Mouse (Mus musculus) CD4-positive helper T cell, adult 2 months (primary cell): ENCODE data around the gene Cog6.
"Not testable (repeated sequence)": the region's sequence is repeated elsewhere in the genome, so short reads cannot be mapped to it uniquely, and the experiment has no call there.

ENCODE experiments used
- DNase-seq: peaks from one replicate; pipeline ENCODE4 v3.0.0-alpha.2; 2012; ENCODE audit warnings: low read depth, missing footprints, low spot score

Cog6 gene

DNA sequence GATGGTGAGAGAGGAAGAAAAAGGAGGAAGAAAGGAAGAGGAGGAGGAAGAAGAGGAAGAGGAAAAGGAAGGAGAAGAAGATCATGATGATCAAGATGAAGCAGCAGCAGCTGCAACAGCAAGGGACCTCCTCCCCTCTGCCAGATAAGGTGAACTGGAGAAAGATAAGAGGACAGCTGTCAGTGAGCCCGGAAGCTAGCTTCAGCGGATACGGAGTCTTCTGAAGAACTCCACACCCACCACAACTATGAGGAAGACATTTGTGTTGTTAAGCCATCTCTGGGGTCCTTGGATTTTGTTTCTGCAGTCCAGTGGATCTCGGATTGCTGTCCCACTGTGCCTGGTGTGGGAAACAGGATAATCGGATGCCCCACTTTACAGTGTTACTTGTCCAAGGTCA is 15.4 kb upstream of the Cog6 start:
- DNase-seq, result peak; percentile 43

DNA sequence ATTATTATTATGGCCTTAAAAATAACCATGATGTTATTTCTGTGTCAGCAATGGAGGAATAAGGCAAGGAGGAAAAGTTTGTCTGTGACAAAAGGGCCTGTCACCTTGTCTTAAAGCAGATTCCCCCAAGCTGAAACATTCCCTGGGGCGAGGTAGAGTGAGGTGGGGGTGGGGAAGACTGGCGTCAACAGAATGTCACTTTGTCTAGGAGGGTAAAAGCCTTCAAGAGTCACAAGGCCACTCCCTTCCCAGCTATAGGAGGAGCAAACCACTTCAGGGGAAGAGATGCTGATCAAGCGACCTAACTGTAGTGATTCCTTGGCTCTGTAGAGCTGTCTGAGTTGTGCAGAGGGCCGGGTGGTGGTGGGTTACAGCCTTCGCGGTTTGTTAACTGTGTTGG is 14.5 kb upstream of the Cog6 start:
- no peak for DNase-seq

DNA sequence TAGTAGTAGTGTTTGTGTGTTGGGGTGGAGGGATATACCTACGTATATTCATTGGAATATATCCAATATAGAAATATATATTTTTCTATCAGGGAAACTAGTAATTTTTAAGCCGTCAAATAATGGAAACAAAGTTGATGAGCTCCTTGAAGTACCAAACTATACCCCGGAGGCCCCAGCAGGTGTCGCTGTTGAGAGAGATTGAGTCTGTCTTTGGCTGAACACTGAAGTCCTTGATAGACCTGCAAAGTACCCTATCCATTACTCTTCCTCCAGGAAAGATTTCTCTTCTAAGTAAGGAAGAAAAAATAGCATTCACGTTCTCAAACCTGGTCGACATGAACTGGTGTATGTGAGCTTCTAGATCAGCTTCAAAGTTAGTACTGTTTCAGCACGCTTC is 12.0 kb upstream of the Cog6 start:
- peak; percentile 64 for DNase-seq

GRCm38 (mm10) chr3:53027333-53027732 is 10.3 kb upstream of the Cog6 start:
- DNase-seq, result no peak

DNA sequence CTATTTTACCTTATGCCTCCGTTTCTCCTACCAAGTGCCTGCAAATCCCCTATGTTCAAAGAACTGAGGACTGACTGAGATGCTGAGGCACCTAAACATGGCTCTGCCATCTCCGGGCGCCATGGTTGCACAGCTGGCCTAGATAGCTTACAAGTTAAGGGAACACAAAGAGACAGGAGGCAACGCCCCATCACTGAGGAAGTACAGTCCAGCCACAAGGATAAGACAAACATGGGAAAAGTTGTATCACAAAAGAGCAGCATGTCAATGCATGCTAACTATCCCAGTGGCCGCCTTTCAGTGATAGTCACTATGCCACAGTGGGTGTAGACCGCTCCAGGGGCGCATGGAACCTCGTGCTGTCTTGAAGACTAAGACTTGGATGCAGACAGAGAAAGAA is 9.6 kb downstream of the Cog6 start:
- no peak for DNase-seq

DNA sequence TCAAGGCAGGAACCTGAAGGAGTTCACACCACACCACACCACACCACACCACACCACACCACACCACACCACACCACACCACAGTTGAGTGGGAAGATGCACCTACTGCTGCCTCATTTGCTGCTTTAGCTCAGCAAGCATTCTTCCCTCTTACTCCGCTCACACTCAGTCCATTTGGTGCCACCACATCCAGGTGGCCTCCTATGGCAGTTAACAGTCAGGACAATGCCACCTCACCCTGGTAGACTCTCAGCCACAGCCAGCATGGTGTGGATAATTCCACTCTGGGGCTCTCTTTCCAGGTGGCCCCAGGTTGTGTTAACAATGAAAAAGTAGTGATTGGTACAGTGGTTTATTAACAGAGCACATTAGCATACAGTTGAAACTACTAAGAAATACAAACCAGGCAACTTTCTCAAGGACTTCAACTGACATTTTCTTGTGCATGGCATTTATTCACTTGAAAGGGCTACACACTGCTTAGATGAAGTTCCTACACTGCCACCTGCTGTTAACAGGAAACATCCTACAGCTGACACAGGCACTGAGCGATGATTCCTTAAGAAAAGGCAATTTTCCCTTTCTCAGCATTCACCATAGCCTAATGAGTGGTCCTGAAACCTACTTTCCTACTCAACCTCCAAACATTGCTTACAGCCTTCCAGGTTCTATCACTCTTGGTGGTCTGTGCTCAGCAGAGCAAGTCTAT is 12.5 kb downstream of the Cog6 start:
- DNase-seq, result peak; percentile 46

GRCm38 (mm10) chr3:53002076-53002475 is 15.0 kb downstream of the Cog6 start:
- DNase-seq, result no peak

DNA sequence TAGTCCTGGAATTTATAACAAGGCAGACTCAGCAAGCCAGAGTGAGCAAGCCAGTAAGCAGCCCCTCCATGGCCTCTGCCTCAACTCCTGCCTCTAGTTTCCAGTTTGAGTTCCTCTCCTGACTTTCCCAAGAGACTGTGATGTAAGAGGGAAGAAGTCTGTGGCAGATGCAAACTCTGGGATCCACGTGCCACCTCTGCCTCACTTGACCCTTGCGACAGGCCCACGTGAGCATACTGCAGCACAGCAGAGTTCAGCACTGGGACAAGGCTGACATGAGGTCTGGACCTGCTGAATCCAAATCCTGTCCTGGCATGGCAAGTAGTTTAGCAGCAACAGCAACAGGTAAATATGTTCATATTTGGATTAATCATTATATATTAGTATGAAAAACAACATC is 17.0 kb downstream of the Cog6 start:
- no peak for DNase-seq

DNA sequence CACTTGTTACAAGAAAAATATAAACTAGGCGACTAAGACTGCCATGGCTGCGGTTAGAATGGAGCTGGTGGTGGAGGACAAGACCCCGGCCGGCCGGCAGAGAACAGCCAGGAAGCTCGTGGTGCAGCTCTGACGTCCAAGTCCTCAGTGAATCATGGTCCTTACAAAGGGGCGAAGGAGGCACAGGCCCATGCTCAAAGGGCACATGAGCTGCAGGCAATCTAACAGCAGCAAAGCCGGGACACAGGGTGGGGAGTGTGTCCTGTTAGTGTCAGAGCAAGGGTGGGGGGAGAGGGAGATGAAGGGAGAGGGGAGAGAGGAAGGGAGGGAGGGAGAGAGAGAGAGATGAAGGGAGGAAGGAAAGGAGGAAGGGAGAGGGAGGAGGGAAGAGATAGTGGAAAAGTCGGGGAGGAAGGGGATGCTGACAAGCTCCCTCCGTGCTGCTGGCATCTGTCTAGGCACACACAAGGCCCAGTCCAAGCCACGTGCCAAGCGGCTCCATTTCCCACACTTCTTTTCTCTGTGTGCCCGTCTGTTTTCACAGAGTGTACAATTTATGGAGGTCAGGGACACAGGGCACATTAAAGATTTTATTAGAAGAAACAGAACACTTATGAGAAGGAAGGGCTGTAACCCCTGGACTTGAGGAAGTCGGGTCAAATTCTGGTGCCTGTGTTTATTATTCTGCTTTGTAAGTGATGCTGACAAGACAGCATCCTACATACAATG is 17.9 kb downstream of the Cog6 start:
- DNase-seq, result no peak

DNA sequence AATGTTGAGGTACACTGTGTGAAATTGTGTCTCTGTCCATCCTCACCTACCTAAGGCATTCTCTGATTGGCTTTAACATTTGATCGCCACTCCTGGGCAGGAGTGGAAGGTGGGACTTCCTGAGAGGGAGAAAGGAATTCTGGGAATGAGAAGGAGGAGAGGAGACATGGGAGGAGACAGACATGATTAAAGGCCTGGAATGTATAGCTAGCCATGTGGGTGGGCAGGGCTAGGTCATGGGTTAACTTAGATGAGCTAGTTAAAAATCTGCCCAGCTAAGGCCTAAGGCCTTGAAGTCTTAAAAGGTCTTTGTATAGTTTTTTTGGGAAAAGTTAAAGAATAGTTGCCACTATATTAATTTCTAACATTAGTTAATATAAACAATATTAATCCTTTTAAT is 19.7 kb downstream of the Cog6 start:
- no peak for DNase-seq

- no peak for DNase-seq
Measured at GRCm38 (mm10) chr3:52996635-52997034, 20.4 kb downstream of the Cog6 start.

DNA sequence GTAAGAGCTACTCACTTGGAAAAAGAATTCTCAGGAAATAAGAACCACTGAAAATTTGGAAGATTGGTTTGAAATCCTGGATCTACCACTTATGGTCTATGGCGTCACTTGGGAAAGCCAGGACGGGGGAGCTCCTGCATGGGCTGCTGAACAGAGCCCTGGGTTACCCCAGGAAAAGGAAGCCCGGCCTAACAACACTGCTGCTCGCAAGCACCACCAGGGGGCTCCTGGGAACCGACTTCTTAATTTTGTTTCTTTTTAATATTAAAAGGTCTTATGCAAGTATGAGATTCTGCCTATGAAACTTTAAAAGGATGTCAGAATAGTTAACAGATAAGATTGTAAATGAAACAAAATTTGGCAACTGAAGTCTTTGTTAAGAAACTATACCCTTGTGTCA is 22.4 kb downstream of the Cog6 start:
- DNase-seq, result no peak

GRCm38 (mm10) chr3:52993296-52993695 is 23.7 kb downstream of the Cog6 start:
- no peak for DNase-seq

- peak; percentile 18 for DNase-seq
Measured at GRCm38 (mm10) chr3:52990041-52990737, 26.8 kb downstream of the Cog6 start.

DNA sequence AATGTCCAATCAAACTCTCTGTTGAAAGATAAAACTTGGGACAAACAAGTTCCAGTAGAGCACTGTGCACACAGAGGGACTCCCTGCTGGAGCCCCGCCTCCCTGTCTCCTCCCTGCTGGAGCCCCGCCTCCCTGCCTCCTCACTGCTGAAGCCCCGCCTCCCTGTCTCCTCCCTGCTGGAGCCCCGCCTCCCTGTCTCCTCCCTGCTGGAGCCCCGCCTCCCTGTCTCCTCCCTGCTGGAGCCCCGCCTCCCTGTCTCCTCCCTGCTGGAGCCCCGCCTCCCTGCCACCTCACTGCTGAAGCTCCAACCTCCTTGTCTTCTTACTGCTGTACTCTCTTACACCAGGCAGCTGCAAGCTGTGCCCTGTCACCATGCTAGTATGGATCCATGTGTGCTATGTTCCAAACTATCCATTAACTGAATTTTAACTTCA is 31.5 kb downstream of the Cog6 start:
- DNase-seq, result not testable (repeated sequence)

- no peak for DNase-seq
Measured at GRCm38 (mm10) chr3:52983772-52984171, 33.3 kb downstream of the Cog6 start.

DNA sequence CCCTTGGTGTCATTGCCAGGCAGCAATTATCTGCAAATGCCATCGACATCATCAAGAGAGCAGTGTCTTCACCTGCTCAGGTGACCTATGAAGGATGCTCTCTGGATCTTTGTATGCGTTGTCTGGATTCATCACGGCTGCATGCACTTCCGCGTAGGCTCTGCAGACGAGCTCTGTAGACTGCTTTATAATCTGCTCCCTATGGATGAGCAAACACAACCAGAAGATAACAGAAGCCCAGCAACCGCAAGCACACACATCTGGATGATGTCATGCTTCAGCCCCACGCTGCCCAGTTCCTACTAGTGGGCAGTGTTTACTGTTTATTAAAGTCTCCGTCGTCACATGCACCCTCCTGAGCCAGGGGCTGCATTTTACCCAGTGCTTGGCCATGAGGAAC is 34.0 kb downstream of the Cog6 start:
- DNase-seq, result no peak

DNA sequence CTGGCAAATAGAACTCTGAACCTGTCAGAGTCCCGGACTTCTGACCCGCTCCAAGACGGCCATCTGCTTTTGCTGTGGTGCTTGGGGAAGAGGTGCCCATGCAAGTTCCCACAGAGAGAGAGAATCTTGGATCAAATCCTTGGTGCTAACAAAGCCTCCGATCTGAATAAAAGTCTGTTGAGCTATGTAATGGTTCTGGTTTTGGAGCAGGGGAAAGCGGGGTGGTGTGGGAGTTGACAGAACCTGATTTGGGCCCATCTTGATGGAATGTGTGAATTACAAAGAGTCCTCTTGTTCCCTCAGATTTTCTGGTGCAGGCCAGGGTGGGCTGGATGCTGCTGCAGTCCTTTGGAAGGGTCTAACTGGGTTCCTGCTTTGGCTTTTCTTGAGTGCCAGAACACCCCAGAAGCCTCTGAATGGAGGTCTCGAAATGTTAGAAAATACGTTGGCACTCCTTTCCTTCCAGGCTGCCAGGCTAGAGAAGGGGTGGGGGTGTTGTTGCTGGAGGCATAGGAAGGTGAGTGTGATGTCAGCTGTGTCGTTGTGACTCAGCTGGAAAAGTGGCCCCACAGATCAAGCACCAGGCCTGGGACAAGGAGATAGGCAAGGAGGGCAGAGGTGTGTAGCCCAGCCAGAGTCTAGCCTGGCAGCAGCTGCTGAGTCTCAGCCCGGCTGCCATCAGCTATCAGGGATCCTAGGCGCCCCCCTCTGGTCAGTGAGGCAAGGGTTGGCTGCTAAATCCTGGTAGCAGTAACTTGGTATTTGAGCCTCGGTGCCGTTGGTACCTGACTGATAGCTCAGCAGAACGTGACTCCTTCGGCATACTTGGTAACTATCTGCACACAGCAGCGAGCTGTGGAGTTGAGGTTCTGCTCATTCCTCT is 42.1 kb downstream of the Cog6 start:
- DNase-seq, result peak; percentile 72

GRCm38 (mm10) chr3:52972916-52973315 is 44.1 kb downstream of the Cog6 start:
- DNase-seq, result no peak

- DNase-seq, result no peak
Measured at GRCm38 (mm10) chr3:52967046-52967445, 50.0 kb downstream of the Cog6 start.

GRCm38 (mm10) chr3:52964206-52964605 is 52.8 kb downstream of the Cog6 start:
- DNase-seq, result no peak

DNA sequence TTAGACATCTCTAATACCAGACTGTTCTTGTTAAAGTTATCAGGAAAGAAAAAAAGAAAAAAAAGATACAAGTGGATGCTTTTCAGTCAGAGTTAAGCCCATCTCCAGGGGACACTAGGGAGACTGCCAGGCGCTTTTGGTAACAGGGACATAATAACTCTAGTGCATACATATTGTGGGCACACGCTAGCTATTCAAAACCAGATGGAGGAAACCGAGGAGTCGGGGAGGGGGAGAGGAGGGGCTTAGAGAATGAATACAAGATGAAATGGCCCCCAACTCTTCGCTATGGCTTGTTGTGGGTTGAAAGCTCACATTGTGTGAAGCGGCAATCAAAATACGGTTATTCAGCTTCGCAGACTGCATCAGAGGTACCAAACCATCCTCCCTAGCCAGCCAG is 53.6 kb downstream of the Cog6 start:
- DNase-seq, result no peak
